Mouse (Mus musculus) hindlimb bud, embryonic 11.5 days (tissue): ENCODE data around the gene Tsga10ip.

Source experiments
- DNase-seq: peaks from one replicate; pipeline ENCODE4 v3.0.0-alpha.2; 2012; ENCODE audit warnings: low read depth, low spot score; ENCODE audit errors: extremely low spot score

Tsga10ip gene

GRCm38 (mm10) chr19:5402293-5402692, at the start of gene Tsga10ip:
Gene Tsga10ip (minus strand): TSS chr19:5402526.
- no peak for DNase-seq

- no peak for DNase-seq
Measured at GRCm38 (mm10) chr19:5451766-5452165, 49.4 kb upstream of the Tsga10ip start.

GRCm38 (mm10) chr19:5449673-5450072, 47.3 kb upstream of the Tsga10ip start:
- DNase-seq: no peak

DNA sequence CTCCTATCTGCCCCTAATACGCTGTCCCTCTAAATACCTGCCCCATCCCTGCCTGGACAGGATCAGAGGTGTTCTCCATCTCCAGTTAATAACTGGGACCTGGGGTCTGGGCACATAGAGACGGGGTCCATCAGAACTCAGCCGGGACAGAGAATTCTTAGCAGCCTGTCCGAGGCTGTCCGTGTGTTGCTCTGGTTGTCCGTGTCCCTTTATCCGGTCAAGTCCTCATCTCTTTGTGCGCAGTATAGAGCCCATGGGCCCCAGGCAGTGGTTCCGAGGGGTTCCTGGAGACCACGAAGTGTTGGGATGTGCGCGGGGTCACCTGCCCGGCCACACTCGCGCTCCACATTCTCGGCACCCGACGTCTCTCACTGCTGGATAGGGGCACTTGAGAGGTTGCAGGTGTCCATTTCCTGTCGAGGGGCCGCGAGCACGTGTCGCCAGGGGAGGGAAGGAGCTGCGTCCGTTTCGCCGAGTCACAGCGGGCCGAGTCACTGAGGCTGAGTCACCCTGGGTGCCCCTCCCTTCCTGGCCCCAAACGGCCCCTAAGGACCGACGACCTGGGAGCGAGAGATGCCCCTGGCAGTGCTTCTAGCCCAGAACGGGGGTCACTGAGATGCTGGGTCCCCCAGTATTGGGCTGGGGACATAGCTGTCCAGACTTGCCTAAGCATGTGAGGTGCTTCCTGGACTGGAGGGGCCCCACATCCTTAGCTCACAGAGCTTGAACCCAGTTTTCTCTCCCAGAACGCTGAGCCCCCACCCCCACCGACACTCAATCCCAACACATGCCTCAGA, 46.2 kb upstream of the Tsga10ip start:
- DNase-seq: no peak

DNA sequence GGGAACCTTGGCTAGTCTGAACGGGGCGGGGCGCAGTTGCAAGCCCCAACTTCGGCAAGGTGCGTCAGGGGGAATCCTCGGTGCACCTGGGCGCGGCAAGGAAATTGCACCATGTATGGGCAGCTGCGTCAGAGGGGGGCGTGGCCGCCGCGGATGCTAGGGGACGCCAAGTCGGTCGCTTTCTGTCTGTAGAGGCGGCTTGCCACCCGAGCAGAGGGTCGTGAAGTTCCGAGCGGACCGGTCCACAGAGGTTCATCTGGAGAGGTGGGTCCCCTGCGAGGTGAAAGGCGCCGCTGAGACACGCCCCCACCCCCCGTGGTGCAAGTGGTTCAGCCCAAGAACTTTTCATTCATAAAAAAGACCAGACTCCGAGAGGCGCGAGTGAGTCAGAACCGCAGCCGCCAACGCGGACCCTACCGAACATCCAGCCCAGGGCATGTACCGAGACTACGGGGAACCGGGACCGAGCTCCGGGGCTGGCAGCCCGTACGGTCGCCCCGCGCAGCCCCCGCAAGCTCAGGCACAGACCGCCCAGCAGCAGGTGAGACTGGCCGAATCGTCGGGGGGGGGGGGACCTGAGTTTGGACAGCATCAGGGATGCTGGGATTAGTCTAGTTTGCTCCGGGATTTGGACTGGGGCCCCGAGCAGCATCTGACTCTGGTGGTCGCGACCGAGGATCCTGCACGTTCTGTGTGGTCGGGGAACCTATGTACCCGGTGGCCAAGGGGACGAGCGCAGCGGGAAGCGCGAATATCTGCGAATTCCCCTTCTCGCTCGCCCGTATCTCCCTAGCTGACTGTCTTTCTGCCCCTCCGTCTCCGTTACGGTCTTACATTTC, 45.4 kb upstream of the Tsga10ip start, which contains the start of gene Fosl1:
Gene Fosl1, plus strand, starts transcription at position 33 of the 839 bp plus-strand sequence.
- no peak for DNase-seq

DNA sequence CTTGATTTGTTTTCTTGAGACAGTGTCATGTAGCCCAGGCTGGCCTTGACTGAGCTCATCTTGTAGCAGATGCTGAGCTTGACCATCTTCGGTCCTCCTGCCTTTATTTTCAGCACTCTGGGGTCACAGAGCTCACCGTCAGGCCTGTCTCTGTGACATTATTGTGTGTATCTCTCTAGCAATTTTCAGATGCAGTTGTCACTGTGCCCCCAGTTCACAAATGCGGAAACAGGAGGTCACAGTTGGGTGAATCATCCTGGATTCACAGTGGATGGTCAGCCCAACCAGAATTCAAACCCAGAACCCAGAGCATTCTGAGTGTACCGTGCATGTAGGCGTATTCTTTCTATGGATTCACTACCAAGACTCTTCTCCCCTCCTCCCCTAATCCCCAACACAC, 43.4 kb upstream of the Tsga10ip start:
- no peak for DNase-seq

DNA sequence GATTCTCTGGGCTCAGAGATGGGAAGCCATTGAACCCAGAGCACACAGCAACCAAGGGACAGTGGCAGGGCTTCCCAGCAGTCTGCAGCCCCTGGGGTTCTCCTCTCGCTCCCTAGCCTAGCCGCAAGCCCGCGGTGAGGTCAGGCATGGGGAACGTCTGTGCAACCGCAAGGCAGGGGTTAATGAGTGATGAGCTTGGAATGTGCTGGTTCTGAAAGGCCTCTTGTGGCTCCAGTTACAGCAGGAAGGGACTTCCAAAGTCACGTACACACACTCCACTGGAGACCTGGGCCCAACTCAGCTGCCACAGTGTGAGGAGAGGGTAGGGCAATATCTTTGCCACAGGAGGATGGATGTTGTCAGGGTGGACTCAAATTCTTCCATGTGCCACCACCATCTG, 42.6 kb upstream of the Tsga10ip start:
- DNase-seq: no peak

DNA sequence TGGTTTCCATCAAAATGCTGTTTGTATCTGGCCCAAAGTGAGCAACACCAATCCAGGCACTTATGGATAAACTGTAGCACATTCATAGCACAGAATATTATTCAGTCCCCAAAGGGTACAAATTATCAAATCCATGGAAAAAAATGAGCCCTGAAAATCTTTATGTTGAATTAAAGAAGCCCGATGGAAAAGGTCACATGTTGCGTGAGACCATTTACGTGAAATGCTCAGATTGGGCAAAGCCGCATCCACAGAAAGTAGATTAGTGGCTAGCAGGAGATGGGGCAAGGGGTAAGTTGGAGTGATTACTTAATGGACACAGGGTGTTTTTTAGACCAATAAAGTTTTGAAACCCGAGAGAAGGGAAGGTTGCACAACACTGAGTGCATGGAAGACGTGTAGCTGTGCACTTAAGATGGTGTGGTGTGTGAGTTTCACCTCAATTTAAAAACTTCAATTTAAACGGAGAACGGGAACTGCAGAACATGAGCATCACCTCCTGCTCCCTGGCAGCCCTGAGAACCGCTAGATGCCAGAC, 42.1 kb upstream of the Tsga10ip start:
- DNase-seq: no peak

DNA sequence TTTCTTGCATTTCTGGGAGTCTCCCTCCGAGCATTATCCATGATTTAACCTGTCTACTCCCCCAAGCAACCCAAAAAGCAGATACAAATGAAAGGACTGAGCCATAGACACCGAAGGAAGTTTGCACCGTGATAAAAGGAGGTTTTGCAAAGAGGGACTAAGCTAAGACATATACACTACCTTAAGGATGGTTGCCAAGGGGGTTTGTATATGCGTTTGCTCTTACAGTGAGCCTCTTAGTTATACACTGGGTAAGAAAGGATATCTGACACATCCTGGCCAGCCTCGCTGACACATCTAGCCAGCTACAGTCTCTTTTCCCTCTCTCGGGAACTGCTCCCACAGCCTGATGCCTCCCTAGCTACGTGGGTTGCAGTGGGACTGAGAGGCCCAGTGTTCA, 31.6 kb upstream of the Tsga10ip start:
- DNase-seq: no peak

DNA sequence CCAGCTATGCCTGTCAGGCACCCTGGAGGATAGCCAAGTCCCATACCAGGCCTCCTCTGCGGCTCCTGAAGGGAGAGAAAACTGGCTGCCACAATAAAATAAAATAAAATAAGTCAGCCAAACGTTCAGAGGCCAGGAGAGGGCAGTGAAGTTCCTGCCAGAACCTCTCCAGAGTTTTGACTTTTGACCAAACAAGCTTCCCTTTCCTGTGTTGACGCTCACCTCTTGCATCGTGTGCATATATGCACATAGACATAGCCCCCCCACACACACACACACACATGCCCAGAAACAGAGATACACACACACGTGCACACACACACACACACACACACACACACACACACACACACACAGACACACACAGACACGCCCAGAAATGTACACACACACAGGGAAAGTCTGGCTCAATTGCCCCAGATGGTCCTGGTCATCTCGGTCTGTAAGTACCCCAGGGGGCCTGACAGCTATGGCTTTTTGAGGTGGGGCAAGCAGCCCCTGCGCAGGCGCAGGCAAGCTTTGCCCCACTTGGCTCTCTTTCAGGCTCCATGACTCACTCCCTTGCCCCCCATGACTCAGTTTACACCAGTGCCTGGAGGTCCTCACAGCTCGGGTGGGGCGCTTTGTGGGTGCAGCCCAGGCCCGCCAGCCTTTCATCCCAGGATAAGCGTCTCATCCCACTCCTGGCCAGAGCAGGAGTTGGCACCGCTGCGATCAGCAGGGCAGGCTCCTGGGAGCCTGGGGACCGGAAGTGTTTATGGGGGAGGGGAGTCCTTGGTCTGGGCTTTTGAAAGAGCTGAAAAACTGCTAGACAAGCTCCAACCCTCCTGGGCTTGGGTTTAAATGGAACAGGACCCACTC, 30.9 kb upstream of the Tsga10ip start:
- no peak for DNase-seq

GRCm38 (mm10) chr19:5431911-5432464, 29.7 kb upstream of the Tsga10ip start:
- DNase-seq: no peak

DNA sequence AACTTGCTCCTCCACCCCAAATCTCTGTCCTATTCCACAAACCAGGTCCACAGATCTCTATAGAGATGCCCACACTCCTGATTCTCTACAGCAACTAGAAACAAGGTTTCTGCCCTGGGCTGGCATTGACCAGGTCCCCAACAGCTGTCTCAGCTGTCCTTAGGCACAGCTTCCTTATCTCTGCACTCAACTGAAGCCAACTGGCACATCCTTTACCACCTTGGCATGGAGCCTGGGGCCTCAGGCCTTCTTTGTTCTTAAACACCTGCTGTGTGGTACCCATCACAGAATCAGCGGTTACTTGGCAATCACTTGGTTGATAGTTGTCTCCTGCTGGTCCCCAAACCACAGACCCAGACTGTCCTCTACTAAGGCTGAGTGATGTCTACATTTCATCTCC, 28.1 kb upstream of the Tsga10ip start:
- DNase-seq: no peak

DNA sequence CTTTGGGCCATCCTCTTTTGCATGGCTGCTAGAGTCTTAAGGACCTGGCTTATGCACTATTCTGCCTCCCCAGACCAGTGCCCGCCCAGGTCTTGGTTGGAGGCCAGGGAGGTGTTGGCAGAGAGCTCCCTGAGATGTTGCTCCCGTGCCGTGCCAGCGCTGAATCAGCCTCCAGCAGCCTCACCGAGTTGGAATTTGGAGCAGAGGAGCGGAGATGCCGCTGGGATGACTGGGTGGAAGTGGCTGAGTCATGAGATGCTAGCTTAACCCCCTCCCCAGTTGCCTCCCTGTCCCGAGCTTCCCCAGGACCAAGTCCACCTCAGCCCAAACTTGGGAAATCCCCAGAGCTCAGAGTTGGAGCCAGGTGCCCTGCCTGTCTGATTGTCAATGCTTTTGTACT, 27.5 kb upstream of the Tsga10ip start:
- no peak for DNase-seq

DNA sequence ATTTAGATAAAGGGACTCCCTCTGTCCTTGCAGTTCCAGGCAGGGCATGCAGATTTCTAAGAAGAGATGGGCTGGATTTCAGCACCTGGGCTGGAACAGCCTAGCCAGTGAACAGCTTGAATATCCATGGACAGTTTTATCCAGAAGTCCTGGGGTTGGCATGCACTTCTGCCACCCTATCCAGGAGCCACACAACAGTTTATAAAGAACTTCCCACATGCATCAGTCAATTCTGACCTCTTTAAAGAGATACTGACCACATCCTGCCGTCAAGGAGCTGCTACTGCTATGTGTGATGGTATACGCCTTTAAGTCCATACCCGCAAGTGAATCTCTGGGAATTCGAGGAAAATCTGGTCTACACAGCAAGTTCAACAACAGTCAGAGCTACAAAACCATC, 26.9 kb upstream of the Tsga10ip start:
- DNase-seq: no peak

- no peak for DNase-seq
Measured at GRCm38 (mm10) chr19:5428083-5428482, 25.8 kb upstream of the Tsga10ip start.

GRCm38 (mm10) chr19:5426640-5427290, 24.4 kb upstream of the Tsga10ip start:
- no peak for DNase-seq

- no peak for DNase-seq
Measured at GRCm38 (mm10) chr19:5425906-5426565, 23.7 kb upstream of the Tsga10ip start.

DNA sequence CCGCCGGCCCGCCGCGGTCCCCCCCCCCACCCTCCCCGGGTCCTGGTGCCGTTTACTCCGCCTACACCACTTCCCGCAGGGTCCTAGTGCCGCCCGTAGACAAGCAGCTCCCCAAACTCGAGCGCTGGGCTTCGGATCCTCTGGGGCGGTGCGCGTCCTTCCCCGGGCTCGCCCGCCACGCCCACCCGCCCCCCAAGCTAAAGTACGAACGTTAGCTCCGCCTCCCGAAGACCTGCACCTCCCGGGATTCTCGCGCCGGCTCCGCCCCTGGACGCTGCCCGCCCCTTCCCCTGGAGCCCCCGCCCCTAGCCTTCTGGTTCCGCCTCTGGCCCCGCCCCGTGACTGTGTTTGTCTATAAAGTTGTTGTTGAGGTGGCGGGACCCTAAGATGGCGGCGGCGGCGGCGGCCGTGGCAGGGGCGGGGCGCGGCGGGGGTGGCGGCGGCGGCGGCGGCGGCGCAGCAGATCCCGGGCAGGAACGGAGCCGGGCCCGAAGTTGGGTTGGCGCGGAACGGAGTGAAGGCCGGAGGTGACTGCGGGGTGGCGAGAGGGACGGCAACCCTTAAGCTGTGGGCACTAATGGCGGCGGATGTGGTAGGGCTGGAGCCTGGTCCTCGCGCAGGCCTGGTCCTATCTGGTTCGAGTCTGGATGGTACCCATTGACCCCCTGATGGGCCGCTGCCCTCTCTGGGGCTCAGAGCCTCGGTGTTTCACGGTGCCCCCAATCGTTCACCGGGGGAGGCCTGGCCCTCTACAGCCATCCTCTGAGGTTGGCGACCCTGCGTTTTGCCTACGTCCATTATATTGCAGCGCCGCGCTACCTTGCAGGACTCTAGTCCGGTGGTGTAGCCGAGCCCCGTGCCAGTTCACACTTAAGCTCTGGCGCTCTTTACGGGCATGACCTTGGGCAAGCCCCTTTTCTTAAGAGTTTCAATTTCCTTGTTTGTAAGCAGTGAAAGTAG, 22.7 kb upstream of the Tsga10ip start, which contains the start of the genes Drap1 and AI837181:
Gene Drap1, minus strand, starts transcription at position 198 of the 960 bp plus-strand sequence.
Gene AI837181, plus strand, starts transcription at position 363 of the 960 bp plus-strand sequence.
- peak; percentile 89 for DNase-seq
